Mouse (Mus musculus) erythroid progenitor cell, adult 5-6 weeks (primary cell): ENCODE results near the gene Zfp982. TPM values are rescaled to one million over a fixed set of nuclear protein-coding genes. Genes with fewer than 3 reads are reported as not detected.
"Not testable (repeated sequence)": the region's sequence is repeated elsewhere in the genome, so short reads cannot be mapped to it uniquely, and the experiment has no call there.

Source experiments
- ATAC-seq: replicated peaks from 2 replicates; pipeline ENCODE4 v1.8.0; 2016; ENCODE audit warnings: moderate number of reproducible peaks, mild to moderate bottlenecking, moderate TSS enrichment, inconsistent platforms; ENCODE audit not compliant: poor library complexity, low FRiP score, severe bottlenecking
- total RNA-seq, 2 experiments: library from RNA; stranded (forward) in 1 of 2; stranded (reverse) in 1 of 2; fragments of 150-400 nt in 1 of 2; fragments of 186-747, 209-891 nt in 1 of 2; gene quantifications; 2 replicates each; pipeline versions ENCODE4 v1.2.3 to v1.2.4; 2015 to 2017; ENCODE audit warnings: low replicate concordance in 2 of 2

The Zfp982 gene
- total RNA-seq (2015; ENCODE audit: low replicate concordance) (0.84 and 7.6 TPM in 2 replicates), total RNA-seq (2017; ENCODE audit: low replicate concordance) (1.5 and 4.4 TPM in 2 replicates)

DNA sequence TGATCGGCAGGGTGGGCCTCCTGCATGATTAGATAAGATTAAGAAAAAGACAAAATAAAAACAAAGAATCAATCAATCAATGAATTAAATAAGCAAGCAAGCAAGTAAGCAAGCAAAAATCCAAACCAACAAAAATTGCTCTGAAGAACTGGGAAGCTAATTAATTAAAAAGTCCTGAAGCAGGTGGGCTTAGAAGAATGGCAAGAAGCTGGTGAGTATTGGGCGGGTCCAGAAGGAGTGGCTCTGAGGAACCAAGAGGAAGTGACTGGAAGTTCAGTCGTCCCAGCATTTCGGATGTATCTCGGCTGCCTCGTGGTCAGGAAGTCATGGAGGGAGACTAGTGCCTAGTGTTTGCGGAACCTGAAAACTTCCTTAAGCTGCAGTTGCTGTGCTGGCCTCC, at the start of gene Zfp982:
Gene Zfp982 (plus strand): TSS at position 301 of the 400 bp plus-strand sequence.
- not testable (repeated sequence) for ATAC-seq

- ATAC-seq: peak; percentile 88
Observed at GRCm38 (mm10) chr4:147442649-147443553, 49.3 kb upstream of the Zfp982 start.

DNA sequence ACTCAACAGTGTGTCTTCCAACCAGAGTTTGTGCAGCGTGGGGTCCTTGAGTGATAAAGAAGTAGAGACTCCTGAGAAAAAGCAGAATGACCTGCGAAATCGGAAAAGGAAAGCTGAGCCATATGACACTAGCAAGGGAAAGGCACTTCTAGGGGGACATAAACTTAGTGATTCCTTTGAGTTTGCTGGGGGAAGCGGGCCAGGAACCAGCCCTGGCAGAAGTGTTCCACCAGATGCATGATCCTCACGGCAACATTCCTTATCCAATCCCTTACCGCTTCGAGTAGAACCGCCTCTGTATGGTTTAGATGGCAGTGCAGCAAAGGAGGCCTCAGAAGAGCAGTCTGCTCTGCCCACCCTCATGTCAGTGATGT, 48.7 kb upstream of the Zfp982 start:
- not testable (repeated sequence) for ATAC-seq

DNA sequence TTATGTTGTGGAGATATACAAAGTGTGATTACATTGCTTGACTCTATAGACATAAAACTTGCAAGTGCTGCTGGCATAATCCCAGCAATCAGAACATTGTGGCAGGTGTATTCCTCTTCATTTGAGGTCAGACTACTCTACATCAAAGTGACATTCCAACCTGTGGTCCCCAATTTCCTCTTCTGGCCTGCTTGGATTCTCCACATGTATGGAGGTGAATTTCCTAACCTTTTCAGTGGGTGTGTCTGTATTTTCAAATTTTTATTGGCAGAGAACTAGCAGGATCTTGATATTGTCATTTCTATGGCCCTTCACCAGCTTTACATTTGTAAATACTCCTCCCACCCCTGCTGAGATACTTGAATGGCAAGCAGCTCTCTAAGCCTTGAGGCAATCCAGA, 46.8 kb upstream of the Zfp982 start:
- ATAC-seq: not testable (repeated sequence)

DNA sequence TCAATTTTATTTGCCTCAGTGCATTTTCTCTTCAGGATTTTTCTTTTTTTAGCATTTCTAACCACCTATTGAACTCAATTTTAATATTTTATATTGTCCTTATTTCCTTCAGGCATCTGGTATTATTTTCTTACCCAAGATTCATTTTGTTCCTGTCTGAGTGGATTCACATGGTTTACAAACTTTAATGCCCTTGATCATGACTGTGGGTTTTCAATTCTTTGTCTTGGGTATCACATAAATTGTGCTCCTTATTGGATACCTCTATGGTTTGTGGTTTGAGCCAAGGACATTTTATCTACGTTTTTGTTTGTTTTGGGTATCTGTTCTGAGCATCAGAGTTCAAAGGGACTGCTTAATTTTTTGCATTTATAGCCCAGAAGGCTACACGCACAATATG, 43.9 kb upstream of the Zfp982 start:
- ATAC-seq: no peak

DNA sequence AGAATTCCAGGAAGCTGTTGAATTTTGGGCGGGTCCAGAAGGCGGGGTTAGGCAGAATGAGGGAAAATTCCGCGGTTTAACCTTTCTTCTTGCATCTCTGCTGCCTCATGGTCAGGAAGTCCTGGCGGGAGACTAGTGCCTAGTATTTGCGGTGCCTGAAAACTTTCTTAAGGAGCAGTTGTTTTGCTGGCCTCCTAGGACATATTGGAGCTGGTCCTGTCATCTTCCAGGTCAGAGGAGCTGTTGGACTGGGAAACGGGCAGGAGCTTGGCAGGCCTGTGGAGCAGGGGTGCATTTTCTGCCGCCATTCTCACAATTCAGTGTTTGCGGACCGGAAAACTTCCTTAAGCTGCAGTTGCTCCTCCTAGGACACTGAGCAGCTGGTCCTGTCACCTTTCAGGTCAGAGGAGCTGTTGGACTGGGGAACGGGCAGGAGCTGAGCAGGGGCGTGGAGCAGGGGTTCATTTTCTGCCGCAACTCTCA, 43.1 kb upstream of the Zfp982 start:
- peak; percentile 52; the same call in 1 of the 2 replicates for ATAC-seq

DNA sequence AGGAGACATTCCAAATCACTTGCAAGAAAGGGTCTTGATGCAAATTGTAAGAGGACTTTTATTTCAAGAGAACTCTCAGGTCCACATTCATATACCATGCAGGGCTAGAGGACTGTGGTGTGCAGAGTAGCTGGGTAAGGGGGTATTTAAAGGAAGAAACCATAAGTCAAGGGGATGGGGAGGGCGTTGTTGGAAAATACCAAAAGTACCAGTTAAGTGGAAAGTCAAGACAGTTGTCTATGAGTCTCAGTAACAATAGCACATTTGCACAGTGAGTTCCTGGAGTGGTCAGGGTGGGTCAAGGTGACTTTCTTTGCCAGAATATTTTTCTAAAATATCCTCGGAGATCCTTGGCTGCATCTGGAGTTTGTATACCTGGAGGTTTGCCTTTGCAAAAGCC, 42.2 kb upstream of the Zfp982 start:
- ATAC-seq: not testable (repeated sequence)

GRCm38 (mm10) chr4:147467207-147467606, 25.0 kb upstream of the Zfp982 start:
- not testable (repeated sequence) for ATAC-seq

DNA sequence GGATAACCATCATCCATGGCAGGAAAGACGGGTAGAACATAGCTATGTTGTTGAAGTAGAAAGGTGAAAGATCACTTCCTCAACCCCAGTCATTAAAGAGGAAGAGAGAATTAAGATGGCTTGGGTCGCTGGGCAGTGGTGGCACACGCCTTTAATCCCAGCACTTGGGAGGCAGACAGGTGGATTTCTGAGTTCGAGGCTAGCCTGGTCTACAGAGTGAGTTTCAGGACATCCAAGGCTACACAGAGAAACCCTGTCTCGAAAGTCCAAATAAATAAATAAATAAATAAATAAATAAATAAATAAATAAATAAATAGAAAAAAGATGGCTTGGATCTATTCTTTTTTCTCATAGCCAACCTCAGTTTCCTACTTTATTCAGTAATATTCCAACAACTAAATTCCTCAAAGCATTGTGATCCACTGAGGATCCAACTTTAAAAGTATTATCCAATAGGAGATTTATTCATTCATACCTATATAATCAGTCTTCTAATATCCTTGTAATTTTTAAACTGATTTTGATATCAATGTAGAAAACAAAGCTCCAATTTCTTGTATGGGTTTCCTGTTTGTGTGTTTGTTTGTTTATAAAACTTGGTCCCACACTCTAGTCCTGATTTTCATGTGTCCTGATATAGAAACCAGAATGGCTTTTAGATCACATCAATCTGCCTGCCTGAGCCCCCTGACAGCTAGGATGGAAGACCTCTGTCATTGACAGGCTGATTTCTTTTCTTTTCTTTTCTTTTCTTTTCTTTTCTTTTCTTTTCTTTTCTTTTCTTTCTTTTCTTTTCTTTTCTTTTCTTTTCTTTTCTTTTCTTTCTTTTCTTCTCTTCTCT, 6.8 kb downstream of the Zfp982 start:
- not testable (repeated sequence) for ATAC-seq

DNA sequence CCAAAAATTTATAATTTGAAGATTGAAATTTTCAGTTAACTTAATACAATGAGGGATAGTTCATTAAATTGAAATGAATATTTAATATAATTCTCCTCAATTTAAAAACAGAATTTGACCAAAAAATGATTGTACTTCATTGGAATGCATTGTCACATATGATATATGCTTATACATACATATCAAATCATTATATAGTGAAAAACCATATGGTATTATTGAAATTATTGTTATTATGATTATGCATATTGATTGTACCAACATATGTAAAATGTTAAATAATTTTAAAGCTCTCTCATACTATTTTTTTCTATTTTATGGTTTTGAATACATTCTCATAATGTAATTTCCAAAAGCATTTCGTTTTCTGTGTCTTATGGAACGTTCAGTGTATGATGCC, 17.0 kb downstream of the Zfp982 start:
- no peak for ATAC-seq

GRCm38 (mm10) chr4:147518981-147519380, 26.8 kb downstream of the Zfp982 start:
- ATAC-seq: peak; percentile 18; the same call in 1 of the 2 replicates

GRCm38 (mm10) chr4:147520100-147520499, 27.9 kb downstream of the Zfp982 start:
- no peak for ATAC-seq

- ATAC-seq: no peak
Observed at GRCm38 (mm10) chr4:147525125-147525524, 32.9 kb downstream of the Zfp982 start.

- no peak for ATAC-seq
Observed at GRCm38 (mm10) chr4:147530366-147530765, 38.1 kb downstream of the Zfp982 start.

DNA sequence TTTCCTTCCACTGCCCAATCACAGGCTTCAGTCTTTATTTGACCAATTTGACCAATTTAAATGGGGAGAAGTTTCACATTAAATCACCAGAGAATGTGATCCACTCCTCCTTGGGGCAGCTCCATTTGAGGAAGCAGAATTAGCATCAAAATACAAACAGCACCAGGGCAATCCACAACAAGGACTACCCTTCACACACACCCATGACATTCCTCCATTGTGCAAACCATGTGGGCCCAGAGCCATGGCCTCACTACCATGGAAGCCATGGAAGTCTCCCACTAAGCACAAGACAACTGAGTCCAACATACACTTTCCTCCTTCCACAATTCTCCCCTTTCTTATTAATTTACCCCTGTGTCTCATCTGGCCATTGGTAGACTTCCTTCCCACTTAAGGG, 43.7 kb downstream of the Zfp982 start:
- not testable (repeated sequence) for ATAC-seq

- 0 out of 2 replicates have a peak, but pooled peaks have one; percentile 34 for ATAC-seq
Observed at GRCm38 (mm10) chr4:147537702-147538101, 45.5 kb downstream of the Zfp982 start.

GRCm38 (mm10) chr4:147539918-147540317, 47.7 kb downstream of the Zfp982 start, which contains the start of gene Gm16503:
Gm16503 (plus strand) TSS chr4:147540218.
- ATAC-seq: not testable (repeated sequence)

DNA sequence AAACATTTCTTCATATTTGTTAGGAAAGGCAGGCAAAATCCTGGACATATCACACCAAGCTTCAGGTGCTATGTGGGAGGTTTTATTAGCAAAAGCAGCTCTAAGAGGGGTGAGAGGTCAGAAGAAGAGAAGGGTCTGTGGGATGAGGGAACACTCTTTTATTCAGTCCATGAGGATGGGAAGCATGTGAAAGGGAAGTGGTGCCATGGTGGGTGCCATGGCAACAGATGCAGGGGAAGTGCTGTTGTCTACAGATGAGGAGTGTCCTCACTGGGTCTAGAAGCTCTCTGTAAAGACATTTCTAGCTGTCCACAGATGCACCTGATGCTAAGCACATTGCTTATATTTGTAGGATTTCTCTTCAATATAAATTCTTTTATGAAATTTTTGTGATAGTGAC, 48.9 kb downstream of the Zfp982 start:
- no peak for ATAC-seq

- not testable (repeated sequence) for ATAC-seq
Observed at GRCm38 (mm10) chr4:147553071-147553470, 60.9 kb downstream of the Zfp982 start, which contains the start of gene Zfp985. Zfp985 (plus strand) TSS chr4:147553277.

GRCm38 (mm10) chr4:147554361-147554760, 62.1 kb downstream of the Zfp982 start:
- ATAC-seq: not testable (repeated sequence)
